Mouse (Mus musculus) MEL-GATA-1-ER (cell line): ENCODE data around the gene Snrnp70.

Experiments used
- DNase-seq: peaks from one replicate; pipeline ENCODE4 v3.0.0-alpha.2; 2012; ENCODE audit warnings: low read depth; ENCODE audit errors: extremely low read depth

The Snrnp70 gene

GRCm38 (mm10) chr7:45338161-45338911 lies 57.2 kb downstream of the Snrnp70 start:
- DNase-seq: no peak

DNA sequence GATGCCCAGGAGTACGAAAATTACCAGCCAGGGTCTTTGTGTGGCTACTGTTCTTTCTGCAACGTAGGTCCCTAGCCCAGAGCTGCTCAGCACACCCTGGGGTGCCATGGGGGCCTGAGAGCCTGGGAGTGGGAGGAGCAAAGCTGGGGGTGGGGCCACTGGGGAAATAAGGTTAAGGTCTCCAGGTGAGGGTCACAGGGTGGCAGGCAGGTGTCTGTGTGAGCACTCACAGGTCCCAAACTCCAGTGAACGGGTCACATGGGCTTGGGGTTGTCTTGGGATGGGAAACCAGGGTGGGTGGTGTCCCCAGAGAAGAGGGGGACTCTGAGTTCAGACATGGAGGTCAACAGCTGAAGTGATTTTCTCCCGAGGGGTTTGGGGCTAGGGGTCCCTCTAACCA lies 58.1 kb downstream of the Snrnp70 start:
- no peak for DNase-seq

DNA sequence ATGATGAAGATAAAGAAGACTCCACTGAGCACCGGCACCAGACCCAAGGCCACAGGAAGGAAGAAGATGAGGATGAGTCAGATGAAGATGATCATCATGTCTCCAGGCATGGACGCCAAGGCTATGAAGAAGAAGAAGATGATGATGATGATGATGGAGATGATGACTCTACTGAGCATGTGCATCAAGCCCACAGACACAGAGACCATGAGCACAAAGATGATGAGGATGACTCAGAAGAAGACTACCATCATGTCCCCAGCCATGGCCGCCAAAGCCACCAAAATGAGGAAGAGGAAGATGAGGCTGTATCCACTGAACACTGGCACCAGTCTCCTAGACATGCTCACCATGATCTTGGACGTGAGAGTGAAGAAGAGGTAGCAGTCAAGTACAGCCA lies 59.2 kb downstream of the Snrnp70 start:
- no peak for DNase-seq

GRCm38 (mm10) chr7:45335056-45335455 lies 60.5 kb downstream of the Snrnp70 start, which contains the start of gene Hrc:
Gene Hrc, plus strand, starts transcription at chr7:45335290.
- DNase-seq: no peak

DNA sequence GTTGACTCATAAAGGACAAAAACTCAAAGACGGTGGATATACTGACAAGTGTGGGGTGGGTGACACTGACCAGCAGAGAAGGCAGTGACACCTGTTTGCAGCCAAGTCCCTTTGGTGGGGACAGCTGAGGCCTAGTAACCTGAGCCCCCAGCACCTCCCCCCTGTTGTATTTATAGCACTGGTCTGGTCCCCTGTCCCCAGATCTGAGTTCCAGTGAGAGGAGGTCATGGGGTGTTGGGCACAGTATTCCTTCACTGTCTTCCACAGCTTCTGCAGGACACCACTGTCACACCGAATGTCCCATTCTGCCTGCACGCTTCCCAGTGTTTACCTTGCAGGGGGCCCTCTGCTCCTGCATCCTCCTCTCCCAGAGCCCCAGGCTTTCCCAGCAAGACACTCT lies 60.9 kb downstream of the Snrnp70 start:
- no peak for DNase-seq

DNA sequence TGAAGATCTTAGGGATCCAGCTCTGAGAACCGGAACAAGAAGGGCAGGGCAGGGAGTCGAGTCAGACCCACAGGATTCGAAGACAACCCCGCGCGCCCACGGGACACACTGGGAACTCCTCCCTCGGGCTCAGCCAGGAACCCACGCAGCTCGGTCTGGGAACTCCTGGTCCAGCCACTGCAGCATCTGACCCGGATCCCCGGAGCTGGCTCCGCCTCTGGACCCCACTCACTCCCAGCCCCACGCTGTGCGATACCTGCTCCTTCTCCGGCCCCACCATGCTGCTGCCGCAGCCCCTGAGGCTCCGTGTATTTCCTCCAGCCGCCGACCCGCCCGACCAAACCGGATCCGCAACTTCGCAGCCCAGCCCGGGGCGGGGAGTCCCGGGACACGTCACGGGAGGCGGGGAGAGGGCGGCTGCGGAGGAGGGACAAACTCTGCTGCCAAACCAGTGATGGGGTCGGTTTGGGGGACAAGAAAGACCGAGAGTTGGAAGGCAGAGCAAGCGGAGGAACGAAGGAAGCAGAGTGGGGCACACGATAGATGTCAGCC lies 62.0 kb downstream of the Snrnp70 start, which contains the start of gene Trpm4:
Gene Trpm4 (minus strand): TSS at position 350 of the 552 bp plus-strand sequence.
- DNase-seq: no peak

GRCm38 (mm10) chr7:45332685-45333425 lies 62.7 kb downstream of the Snrnp70 start:
- no peak for DNase-seq

- DNase-seq: no peak
Observed at GRCm38 (mm10) chr7:45331502-45331901, 64.0 kb downstream of the Snrnp70 start.

DNA sequence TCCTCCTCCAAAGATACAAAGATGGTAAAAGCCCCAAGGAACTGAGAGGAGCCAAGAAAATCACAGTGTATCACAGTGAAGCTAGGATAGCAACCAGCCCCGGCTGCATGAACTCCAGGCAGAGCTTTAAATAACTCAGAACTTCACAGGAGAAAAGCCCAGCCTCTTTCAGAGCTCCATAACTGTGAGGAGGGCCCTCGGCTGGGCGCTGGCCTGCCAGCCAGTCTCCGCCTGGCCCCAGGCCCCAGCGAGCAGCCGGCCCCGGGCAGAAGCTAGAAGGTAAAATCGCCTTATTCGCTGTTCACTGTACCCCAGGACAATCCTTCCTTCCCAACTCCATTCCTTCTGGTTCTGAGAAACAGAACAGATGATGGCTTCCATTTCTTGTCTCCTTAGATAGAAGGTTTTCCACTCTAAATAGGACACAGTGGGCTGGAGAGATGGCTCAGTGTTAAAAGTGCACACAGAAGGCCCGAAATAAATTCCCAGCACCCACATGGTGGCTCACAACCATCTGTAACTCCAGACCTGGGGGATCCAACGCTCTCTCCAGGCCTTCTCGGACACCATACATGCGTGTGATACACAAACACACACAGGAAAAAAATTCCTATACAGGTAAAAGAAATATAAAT lies 66.6 kb downstream of the Snrnp70 start:
- no peak for DNase-seq
